Mouse (Mus musculus) cortical plate, adult 2 months (tissue): Measurements from ENCODE around the gene Fcrlb.

Experiments
- CTCF ChIP-seq: fragments of 200-500 bp; IDR thresholded peaks from 2 replicates; pipeline ENCODE4 v1.5.1; 2011; ENCODE audit warnings: mild to moderate bottlenecking, control low read depth, low read length; ENCODE audit not compliant: insufficient read depth; ENCODE audit errors: extremely low read depth
- POLR2A ChIP-seq: fragments of 200-500 bp; IDR thresholded peaks from 2 replicates; pipeline ENCODE4 v1.6.1; 2011; ENCODE audit warnings: mild to moderate bottlenecking, low read length, control low read depth; ENCODE audit not compliant: insufficient read depth; ENCODE audit errors: extremely low read depth

- TF ChIP-seq POLR2A (no peak), CTCF (no peak)
Measured at GRCm38 (mm10) chr1:170900799-170901467, 11.8 kb downstream of the Fcrlb start.
